Mouse (Mus musculus) telencephalon, adult 2 months (tissue): ENCODE results near the gene Mast2.

Source experiments
- DNase-seq: peaks from one replicate; pipeline ENCODE4 v3.0.0-alpha.2; 2011; ENCODE audit warnings: low read depth, low spot score

Gene Mast2

DNA sequence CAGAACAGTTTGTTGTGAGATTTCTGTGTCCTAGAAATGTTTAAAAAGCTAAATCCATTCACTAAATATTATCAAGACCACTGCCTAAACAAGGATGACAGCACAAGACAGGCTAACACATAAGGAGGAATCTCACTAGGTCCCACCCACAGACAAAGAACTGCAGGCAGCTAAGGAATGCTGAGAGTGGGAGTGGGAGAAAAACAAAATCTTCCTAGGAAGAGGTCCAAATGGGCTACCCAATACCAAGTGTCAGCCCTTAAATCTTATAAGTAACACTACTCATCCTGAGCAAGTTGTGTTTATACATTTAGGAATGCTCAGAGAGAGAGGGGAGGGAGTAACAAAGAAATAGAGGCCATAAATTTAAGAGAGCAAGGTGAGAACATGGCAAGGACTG, 52.6 kb downstream of the Mast2 start:
- no peak for DNase-seq

DNA sequence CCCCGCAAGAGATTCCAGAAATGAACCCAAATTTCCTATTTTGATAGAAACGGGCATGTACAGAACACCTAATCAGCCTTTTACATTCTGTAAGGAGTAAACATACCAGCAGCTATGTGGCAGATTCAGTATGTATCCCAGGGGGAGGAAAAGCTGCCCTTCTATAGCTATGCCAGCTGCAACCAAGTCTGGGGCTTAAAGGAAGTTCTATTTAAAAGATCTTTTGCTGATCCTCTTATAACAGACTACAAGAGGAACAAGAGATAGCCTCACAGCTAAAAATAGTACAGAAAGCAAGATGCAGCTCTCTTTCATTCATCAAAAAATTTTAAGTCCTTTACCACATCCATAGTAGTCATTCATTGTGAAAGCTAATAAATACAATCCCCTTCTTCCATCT, 57.3 kb downstream of the Mast2 start:
- no peak for DNase-seq

DNA sequence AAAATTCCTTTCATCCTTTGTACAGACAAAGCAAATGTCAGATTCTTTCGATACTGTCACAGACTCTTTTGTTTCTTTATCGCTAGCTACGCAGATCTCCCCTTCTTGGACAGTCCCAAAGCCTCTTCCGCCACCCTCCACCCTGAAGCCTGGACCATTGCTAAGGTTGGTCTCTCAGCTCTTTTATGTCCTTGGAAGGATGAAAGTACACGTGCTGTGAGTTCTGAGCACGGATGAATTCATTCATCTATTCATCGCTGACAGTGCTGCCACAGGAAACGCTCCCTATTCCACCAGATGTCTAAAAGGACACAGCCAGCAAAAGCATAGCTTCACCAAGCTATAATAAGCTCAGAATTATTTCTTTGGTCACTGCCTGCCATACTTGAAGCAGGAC, 58.0 kb downstream of the Mast2 start:
- peak; percentile 46 for DNase-seq

GRCm38 (mm10) chr4:116405276-116405954, 58.6 kb downstream of the Mast2 start:
- DNase-seq = no peak

GRCm38 (mm10) chr4:116403884-116404283, 60.1 kb downstream of the Mast2 start:
- DNase-seq = peak; percentile 47

GRCm38 (mm10) chr4:116402708-116403107, 61.3 kb downstream of the Mast2 start:
- DNase-seq = no peak

GRCm38 (mm10) chr4:116398051-116398450, 65.9 kb downstream of the Mast2 start:
- DNase-seq = no peak

- no peak for DNase-seq
These were observed 85.9 kb downstream of the Mast2 start for GRCm38 (mm10) chr4:116377973-116378667.

DNA sequence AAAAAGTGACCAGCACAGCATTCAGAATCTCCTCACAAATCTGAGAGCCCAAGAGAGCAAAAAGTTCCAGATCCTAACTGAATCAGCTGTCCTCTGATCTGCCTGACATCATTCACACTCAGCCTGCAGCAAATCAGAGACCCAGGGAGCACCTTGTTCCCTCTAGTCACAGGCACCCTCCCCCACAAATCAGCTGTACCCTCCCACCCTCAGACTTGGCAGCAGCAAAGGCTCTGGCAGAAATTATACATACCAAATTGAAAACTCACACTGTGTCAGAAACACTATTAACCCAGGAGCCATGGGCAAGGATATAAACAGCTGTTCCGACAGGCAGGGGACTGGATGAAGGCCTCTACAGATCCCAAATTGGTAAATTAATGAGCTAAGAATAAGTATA, 92.3 kb downstream of the Mast2 start:
- DNase-seq = peak; percentile 57

DNA sequence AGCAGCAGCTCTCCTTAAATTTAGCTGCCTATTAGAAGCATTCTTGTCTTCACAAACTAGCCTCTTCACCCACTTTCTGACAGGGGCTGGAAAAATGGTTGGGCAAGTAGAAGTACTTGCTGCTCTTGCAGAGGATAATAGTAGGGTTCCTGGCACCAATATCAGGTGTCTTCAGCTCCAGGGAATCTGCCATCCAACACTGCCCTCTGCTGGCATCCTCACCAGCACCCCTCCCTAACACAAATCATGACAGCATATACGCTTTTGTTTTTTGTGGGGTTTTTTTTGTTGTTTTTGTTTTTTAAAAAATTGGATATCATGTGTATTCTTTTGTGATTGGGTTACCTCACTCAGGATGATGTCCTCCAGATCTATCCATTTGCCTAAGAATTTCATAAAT, 105.9 kb downstream of the Mast2 start:
- DNase-seq = no peak

DNA sequence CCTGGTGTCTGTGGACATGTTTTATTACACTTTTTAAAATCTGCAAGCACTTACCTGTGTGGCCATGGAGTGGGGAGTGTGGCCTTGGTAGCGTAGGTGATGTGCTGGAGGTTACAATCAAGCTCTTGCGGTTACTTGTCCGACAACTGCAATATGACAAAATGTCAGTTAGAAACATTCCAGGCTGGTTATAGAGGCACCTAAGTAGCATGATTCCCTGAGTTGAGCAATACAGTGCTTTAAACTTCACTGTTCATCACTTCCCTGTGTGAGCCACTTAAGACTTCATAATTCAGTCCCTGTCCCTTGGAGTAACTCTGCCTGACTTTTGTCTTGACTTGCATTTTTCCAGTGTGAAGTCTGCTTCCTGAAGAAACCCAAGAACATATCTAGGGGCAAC, 111.1 kb downstream of the Mast2 start:
- DNase-seq = no peak

- no peak for DNase-seq
These were observed 111.5 kb downstream of the Mast2 start for GRCm38 (mm10) chr4:116352496-116352895.

GRCm38 (mm10) chr4:116342119-116342518, 121.9 kb downstream of the Mast2 start:
- DNase-seq = peak; percentile 31

GRCm38 (mm10) chr4:116336294-116336693, 127.7 kb downstream of the Mast2 start:
- no peak for DNase-seq

DNA sequence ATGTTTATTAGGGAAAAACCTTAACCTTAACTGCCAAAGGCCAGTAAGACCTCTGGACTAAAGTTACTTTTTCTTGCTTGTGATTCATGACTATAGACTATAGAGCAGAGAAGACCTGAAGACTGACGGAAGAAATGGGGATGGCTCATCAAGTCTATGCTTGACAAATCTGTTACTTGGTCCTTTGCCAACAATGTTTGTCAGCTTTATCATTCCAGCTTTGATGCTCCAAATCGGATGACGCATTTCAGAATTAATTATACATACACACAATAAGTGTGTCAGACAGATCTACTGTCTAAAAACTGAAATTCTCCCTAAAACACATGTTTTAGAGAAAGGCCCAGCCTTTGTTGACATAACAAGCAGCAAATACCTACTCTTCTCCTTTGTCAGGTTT, 134.7 kb downstream of the Mast2 start:
- no peak for DNase-seq

- DNase-seq = no peak
These were observed 141.9 kb downstream of the Mast2 start for GRCm38 (mm10) chr4:116322127-116322526.

GRCm38 (mm10) chr4:116317575-116317974, 146.4 kb downstream of the Mast2 start:
- DNase-seq = no peak

DNA sequence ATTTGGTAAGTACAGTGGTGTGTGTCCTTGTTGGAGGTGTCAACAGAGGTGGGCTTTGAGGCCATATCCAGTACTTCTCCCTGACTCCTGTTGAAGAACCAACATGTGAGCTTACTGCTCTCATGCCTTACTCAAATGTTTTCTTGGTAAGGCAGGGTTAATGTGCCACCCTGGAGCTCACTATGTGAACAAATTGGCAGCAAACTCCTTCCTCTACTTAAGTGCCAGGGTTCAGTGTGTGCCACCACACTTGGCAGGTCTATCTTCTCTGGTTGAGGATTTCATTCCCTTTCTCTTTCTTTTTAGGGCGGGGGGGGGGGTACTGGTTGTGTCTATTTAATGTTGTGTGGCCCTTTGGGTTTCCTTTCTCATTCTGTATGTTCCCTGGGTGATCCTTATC, 159.4 kb downstream of the Mast2 start:
- no peak for DNase-seq

DNA sequence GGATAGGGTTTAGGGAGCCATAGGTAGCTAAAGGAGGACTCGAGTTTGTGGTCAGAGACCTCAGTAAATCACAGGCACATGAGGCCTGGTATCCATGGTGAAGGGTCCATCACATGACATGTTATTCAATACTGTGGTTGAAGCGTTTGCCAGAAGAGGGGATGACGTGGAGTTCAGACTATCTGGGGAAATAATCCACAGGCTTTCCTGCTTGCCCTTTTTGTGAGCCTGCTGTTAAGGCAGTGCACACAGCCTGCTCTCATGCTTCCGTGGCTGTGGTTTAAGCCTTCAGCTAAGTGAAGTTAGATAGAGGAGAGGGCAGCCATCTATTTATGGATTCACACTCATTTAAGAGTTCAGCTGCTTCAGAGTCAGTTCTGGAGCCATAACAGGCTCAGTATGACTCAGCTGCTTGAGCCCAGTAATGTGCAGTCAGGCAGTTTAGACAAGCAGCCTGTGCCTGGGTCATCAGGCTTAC, 163.1 kb downstream of the Mast2 start:
- DNase-seq = no peak

DNA sequence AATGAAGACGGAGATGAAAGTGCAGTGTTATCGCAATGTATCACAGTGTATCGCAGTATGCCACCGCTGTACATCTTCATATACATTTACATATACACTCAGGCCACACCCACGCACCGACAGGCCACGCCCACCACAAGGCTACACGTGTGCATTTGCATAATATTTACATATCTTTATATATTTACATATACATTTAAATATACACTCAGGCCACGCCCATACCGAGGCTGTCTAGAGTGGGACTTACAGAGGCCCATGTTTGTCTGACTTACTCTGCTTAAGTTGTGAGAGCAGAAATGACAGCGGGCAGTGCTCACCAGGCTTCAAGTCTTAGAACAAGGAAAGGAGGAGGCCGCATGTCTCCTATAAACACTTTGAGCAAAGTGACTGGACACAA, 170.7 kb downstream of the Mast2 start:
- DNase-seq = no peak

DNA sequence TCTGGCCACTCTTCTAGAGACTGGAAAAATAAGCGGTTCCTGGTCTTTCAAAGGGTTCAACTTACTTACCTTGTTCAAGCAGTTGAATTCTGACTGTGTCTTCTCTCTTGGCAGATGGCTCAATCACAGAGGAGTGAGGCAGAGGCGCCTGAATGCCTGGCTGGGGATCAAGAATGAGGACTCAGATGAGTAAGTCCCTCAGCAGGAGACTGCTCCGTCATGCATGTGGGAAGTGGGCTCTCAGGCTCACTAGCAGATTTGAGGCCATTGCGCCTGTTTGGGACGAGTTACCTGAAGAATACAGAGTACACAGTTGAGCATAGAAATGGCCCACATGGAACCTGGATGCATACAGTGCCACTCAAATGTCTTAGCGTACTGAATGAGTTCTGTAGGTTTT, 172.4 kb downstream of the Mast2 start:
- peak; percentile 39 for DNase-seq

DNA sequence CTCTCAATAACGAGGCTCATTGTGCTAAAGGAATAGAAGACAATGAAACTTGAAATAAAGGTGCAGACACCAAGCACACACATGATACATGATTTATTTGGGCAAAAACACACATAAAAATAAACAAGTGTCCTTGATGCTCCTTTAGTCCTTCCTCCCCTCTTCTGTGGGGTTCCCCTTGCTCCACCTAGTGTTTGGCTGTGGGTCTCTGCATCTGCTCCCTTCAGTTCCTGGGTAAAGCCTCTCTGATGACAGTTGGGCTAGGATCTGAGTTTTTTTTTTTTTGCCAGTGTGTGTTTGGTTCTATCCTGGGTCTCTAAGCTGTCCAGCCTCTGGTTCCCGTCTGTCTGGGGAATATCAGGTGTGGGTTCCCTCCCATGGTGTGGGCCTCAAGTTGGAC, 181.8 kb downstream of the Mast2 start:
- no peak for DNase-seq

DNA sequence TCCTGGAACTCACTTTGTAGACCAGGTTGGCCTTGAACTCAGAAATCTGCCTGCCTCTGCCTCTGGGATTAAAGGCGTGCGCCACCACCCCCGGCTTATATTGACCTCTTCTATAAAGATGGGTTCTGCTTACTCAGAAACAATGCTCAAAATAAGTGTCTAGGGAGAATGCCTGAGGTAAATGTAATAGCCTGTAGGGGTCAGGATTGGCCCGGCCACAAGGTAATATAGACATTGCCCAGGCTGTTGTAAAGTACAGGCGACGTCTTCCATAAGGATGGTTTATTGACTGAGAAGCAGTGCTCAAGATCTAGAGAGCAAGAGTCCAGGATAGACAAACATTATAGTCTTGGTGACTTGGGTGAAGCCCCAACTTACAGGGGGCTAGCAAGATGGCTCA, 195.8 kb downstream of the Mast2 start:
- DNase-seq = no peak
